Mouse (Mus musculus) gastrocnemius, adult 2 months (tissue): ENCODE measurements around the gene Ppp2r3c. TPM values are rescaled to one million over a fixed set of nuclear protein-coding genes. Genes with fewer than 3 reads are reported as not detected.
"Not testable (repeated sequence)": the region's sequence is repeated elsewhere in the genome, so short reads cannot be mapped to it uniquely, and the experiment has no call there.

ENCODE experiments used
- DNase-seq: peaks from one replicate; pipeline ENCODE4 v3.0.0; 2022
- H3K27ac ChIP-seq: fragments of 200-600 bp; 2 replicates; pipeline ENCODE4 v1.8.1; 2022; ENCODE audit warnings: mild to moderate bottlenecking
- H3K4me3 ChIP-seq: fragments of 200-600 bp; 2 replicates; pipeline ENCODE4 v1.8.1; 2022; ENCODE audit warnings: mild to moderate bottlenecking, moderate library complexity
- CTCF ChIP-seq: fragments of 200-600 bp; IDR thresholded peaks from 2 replicates; pipeline ENCODE4 v1.8.1; 2022; ENCODE audit warnings: antibody characterized with exemption, mild to moderate bottlenecking, moderate library complexity
- intact Hi-C: fragments of 180-260 bp; cut with DNase I; formaldehyde crosslinking; loops from one replicate; pipeline ENCODE4 v1.15.1; 2025
- long read RNA-seq, 2 experiments: library from polyadenylated mRNA; stranded (forward); transcript quantifications; one replicate each; pipeline ENCODE4 v2.0.0; 2021
- total RNA-seq, 2 experiments: library from RNA; stranded (reverse); gene quantifications; 2 replicates each; pipeline ENCODE4 v1.2.3; 2021

Gene Ppp2r3c
- total RNA-seq, result 10 to 100 TPM; 10.2 to 12.1 TPM
- long read RNA-seq, experiment 1, full-length matches to known transcripts, result 5 of 24 reads
- long read RNA-seq, experiment 1, partial matches to known transcripts, result 15 of 24 reads
- long read RNA-seq, experiment 1, other reads (novel, unspliced or antisense), result 4 of 24 reads
- long read RNA-seq, experiment 2, full-length matches to known transcripts, result 8 of 32 reads
- long read RNA-seq, experiment 2, partial matches to known transcripts, result 20 of 32 reads
- long read RNA-seq, experiment 2, other reads (novel, unspliced or antisense), result 4 of 32 reads

DNA sequence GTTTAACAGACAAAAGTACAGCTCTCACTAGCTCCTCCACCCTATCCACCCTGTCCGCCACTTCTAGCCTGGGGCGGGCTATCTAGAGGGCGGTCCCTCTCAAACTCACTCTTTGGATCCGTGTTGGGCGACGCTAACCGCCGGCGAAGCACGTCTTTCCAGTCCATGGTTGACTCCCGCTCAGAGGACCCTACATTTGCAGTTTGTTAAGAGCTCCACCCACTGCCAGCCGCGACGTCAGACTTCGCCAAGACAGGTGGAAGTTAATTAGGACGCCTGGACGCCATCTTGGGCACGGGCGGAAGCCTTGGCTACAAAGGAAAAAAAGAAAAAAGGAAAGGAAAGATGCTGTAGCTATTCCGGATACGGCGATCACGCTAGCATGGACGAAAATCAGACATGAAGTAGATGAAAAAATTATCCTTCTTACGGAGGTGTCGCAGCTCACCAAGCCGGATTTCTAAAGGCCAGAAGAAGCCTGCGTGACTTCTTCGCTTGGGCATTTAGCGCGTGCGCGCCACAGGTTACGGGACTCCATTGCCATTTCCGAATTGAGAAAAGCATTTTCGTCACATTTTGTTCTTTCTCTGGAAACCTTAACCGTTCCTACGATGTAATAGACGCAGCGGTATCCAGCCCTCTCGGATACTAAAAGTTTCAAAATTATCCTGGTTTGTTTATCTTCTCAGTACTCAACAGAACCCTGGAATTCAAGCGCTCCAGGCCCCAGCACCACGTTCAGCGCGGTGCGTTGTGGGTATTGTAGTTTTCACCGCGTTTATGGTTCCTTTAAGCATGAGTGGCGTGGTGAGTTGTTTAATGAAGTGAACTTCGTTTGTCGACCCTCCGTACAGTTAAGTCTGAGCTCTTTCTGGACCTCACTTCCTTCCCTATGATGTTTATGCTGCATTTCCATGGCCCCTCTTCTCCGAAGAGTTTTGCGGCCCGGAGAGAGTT is at the start of gene Ppp2r3c:
TSS of gene Ppp2r3c (minus strand) at position 514 of the 957 bp plus-strand sequence.
- Histone ChIP-seq H3K4me3 (peak within 1 kb of the TSS; percentile 95), H3K27ac (peak within 1 kb of the TSS; percentile 96)
- no peak for TF ChIP-seq CTCF
- DNase-seq, result peak; percentile 94
- intact Hi-C loops, result no loop called here

DNA sequence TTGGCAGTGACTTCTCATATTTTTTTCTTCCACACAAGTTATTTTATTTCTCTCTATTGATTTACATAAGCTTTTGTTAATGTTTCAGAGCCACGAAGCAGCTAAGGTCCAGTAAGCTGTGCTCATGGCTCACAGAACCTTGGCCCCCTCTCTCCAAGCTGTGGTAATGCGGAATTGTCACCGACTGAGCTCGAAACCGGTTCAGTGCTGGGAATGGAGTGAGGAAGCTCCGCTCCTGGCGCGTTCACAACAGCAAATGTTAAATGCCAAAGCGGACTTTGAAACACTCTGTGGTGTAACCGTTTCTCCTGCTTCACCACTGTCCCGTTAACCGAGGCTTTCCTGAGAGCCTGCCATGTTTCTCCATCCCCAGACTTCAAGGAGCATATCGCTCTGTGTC is 41.8 kb upstream of the Ppp2r3c start:
- TF ChIP-seq CTCF, result no peak; the same call in 1 of the 2 replicates
- peak overlapping the region; percentile 57 for H3K27ac ChIP-seq
- H3K4me3 ChIP-seq, result peak overlapping the region; percentile 55
- DNase-seq, result peak; percentile 42
- intact Hi-C loops, result no loop called here

DNA sequence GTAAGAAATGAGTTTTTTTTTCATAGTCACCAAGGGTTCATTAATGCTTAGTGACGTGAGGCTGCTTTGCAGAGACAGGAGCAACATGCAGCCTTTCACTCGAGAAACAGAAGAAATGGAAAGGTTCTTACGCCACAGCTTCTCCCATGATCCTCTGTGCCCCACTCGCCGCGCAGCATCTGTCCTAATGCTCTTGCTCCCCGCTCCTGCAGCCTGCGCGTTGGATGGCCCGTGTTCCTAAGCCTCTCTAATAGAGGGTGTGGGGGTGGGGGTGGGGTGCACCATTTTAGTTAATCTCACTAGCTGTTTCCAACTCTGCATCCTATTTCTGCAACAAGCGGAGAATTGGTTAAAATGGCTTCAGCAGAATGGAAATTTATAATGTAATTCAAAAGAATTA is 41.2 kb upstream of the Ppp2r3c start:
- TF ChIP-seq CTCF, result no peak
- intact Hi-C loops, result no loop called here
- H3K4me3 ChIP-seq, result peak overlapping the region; percentile 55
- DNase-seq, result no peak
- H3K27ac ChIP-seq, result peak overlapping the region; percentile 57; the same call in 1 of the 2 replicates

DNA sequence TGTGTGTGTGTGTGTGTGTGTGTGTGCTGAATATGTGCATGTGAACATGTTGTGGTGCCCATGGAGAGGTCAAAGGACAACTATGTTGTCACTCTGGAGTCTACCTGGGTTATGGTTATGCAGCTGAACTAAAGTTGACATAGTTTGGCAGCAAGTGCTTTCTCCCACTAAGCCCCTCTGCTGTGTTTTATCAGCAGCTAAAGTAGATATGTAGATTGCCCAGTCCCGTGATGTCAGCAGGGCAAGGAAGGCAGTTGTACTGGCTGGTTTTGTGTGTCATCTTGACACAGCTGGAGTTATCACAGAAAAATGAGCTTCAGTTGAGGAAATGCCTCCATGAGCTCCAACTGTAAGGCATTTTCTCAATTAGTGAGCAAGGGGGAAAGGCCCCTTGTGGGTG is 40.2 kb upstream of the Ppp2r3c start:
- H3K4me3 ChIP-seq, DNase-seq, intact Hi-C loops, H3K27ac ChIP-seq: not testable (repeated sequence)

DNA sequence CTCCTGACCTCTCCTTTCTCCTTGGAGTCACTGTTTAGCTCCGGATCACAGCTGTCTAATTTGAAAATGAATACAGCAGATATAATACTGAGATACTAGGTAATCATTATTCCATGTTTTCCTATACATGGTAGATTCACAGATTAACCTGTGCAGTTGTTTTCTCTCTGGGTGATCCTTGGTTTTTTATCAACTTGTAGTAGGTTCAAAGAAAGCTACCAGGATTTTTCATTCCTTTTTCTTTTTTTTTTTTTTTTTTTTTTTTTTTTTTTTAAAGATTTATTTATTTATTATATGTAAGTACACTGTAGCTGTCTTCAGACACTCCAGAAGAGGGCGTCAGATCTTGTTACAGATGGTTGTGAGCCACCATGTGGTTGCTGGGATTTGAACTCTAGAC is 35.7 kb upstream of the Ppp2r3c start:
- not testable (repeated sequence) for H3K27ac ChIP-seq

DNA sequence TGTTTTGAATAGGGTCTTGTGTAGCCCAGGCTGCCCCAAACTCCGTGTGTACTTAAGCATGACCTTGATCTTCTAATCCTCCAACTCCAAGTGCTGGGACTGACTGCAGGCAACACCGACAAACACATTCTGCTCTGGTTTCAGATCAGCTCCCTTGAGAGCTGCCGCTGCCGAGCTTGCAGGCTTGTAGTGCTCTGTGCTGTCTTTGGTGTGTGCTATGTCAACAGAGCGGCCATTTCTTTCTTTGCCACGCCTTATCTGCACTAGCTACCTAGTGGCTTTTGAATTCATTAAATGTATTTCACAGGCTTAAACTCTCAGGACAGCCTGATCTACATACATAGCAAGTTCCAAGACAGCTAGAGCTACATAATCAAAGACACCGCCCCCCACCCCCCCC is 30.9 kb upstream of the Ppp2r3c start:
- intact Hi-C loops, result no loop called here
- TF ChIP-seq CTCF, result no peak
- Histone ChIP-seq H3K27ac (no peak overlapping the region), H3K4me3 (no peak overlapping the region)
- no peak for DNase-seq

More for the DNA sequence above, 35.7 kb upstream of the Ppp2r3c start:
- DNase-seq, intact Hi-C loops, H3K4me3 ChIP-seq: not testable (repeated sequence)

DNA sequence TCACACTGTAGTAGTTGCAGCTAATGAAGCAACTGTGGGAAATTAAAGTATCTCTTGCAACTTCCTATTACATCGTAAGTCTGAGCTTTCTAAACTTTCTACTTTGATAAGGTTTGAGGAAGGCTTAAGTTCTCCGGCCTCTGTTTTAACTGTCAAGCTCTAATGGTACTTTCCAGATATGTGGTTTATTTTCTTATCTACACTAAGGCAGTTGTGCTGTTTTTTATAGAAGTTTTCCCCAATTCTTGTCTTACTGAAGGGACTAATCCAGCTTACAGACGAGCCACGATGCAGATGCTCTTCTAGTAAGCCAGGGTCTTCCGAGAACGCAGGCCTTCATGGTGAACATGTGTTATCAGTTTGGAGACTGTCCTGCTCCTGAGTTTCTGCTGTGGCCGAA is 26.6 kb upstream of the Ppp2r3c start:
- Histone ChIP-seq H3K27ac (no peak overlapping the region), H3K4me3 (no peak overlapping the region)
- TF ChIP-seq CTCF, result no peak
- intact Hi-C loops, result no loop called here
- DNase-seq, result no peak

DNA sequence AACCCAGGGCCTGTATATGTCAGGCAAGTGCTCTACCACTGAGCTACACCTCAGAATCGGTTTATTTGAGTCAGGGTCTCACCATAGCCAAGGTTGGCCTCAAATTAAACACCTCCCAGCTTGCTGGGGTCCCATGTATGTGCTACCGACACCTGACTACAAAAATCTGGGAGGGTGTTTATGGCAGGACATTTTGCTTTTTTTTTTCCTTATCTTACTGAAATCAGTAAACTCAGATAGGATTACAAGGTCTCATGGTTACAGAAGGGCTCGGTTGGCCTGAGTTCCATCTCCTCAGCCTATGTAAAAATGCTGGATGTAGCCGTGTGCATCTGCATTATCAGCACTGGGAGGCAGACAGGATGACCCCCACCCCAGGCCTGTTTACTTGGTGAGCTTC is 26.0 kb upstream of the Ppp2r3c start:
- Histone ChIP-seq H3K4me3 (no peak overlapping the region), H3K27ac (no peak overlapping the region)
- no peak for DNase-seq
- no peak for TF ChIP-seq CTCF
- intact Hi-C loops, result no loop called here

DNA sequence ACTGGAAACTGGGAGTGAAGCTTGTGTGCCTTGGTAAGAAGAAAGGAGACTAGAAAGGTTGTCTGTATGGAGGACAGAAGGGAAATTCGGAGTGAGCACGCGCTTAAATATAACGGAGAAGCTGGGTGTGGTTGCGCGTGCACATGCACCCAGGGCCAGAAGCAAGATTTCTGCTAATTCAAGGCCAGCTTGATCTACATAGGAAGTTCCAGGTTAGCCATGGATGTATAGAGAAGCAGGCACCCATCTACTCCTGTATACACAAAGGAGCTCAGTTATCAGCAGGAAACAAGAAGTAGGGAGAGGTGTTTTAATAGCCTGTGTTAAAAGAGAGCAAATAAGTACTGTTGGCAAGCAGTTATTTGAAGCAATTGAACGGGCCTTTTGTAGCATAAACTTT is 22.9 kb upstream of the Ppp2r3c start:
- no peak for DNase-seq
- H3K27ac ChIP-seq, result no peak overlapping the region
- intact Hi-C loops, result no loop called here

DNA sequence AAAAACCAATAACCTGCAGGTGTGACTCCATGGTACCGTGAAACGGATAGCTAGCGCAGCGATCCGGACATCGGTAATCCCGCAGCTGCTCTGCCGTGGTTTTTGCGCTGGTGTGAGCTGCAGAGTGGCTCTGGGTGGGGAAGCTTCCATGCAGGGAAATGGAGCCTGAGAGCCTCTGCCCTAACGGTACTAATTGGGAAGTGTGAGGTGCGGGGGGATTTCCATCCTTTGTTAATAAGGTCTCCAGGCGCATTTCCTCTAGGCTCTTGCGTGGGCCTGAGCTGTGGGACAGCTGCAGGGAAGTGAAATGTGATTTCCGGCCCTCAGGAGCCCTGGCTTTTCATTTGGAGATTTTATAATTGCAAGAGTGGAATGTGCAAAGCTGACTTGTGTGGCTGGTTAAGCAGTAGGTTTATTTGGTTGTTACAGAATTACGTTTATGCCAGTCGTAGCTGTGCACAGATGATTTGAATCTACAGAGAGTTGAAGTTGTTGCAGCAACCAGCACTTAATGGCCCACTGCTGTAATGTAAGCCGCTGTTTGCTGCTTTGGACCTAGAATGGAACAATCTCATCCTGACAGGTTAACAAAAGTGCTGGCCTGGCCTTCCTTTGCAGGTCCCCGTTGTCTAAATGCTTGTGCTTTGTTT is 19.0 kb upstream of the Ppp2r3c start:
- no peak for TF ChIP-seq CTCF
- Histone ChIP-seq H3K4me3 (peak overlapping the region; percentile 48), H3K27ac (peak overlapping the region; percentile 81)
- DNase-seq, result no peak
- intact Hi-C loops, result no loop called here

More for the DNA sequence above, 22.9 kb upstream of the Ppp2r3c start:
- no peak overlapping the region for H3K4me3 ChIP-seq
- no peak for TF ChIP-seq CTCF

DNA sequence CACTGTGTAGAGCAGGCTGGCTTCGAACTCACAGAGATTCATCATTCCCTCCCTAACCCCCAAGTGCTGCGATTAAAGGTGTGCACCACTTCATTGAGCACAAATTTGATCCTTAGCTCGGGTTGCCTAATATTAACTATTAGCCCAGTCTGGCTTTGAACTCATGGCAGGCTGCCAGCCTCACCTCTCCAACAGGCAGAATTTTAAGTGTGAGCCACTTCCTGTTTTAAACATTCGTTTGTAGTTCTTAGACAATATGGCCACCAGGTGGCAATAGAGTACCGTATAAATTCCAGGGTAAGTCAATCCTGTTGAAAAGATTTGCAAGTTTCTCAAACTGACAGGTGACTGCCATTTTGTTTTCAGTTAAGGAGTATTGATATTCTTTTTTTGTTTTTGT is 12.4 kb upstream of the Ppp2r3c start:
- DNase-seq, result peak; percentile 56
- no peak overlapping the region for H3K27ac ChIP-seq
- TF ChIP-seq CTCF, result peak; percentile 77
- intact Hi-C loops, result loop anchor here (1.0 to 5.0 kb wide), 2 partner anchors 37 to 184 kb away; no protein-coding TSS in a partner anchor
- H3K4me3 ChIP-seq, result no peak overlapping the region

DNA sequence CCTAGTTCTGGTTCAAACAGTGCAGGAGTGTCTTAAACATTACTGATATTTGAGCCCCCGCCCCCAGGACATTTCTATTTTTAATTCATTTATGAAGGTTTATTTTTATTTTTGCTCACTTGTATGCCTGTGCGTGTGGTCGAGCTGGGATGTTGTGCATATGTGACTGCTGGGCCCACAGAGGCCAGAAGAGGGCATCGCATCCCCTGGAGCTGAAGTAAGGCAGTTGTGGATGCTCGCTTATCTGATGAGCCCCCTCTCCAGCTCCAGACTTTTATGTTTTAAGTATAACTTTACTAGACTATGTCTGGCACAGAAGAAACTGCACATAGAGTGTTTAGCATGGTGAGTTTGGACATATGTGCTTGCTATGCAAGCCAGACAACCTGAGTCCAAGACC is 11.1 kb upstream of the Ppp2r3c start:
- DNase-seq, result no peak
- intact Hi-C loops, result no loop called here
- Histone ChIP-seq H3K27ac (no peak overlapping the region), H3K4me3 (no peak overlapping the region)
- TF ChIP-seq CTCF, result peak; percentile 27; the same call in 1 of the 2 replicates

DNA sequence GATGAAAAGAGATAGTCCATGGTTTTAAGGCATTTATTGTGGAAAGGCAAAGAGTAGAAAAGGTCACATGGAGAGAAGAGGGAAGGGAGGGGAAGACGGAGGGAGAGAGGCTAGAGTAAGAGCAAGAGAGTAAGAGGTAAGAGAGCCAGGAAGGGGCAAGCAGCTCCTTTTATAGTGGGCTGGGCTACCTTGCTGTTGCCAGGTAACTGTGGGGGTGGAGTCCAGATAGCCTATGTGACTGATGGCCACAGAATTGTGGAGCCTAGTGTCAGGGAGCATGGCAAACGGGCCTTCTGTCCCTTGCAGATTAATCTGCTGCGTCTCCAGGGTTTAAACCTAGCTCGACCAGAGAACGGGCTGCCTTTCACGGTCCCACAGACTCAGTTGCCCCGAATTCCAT is 9.0 kb upstream of the Ppp2r3c start:
- no peak overlapping the region for H3K27ac ChIP-seq
- TF ChIP-seq CTCF, result no peak
- no peak overlapping the region for H3K4me3 ChIP-seq
- no peak for DNase-seq
- intact Hi-C loops, result no loop called here
